Comparison of ENCODE assay signal across 10 mouse cellular contexts in genomic region chrX:58019257-58019953, GRCm38 (mm10). TPM values are rescaled to one million over a fixed set of nuclear protein-coding genes. Genes with fewer than 3 reads are reported as not detected.
DNase-seq lines count a peak whose midpoint lies in the region; ATAC-seq and TF ChIP-seq lines count a peak whose summit lies in the region.
"Had no signal": no experiment of that assay in that cellular context is flagged by ENCODE, and none has a peak within 500 bp of the region (broad histone marks: within the 10 kb centered on the region; RNA-seq: fewer than 3 reads in every experiment).

No protein-coding gene starts in this region.

- H3K27me3 ChIP-seq in heart, embryonic 14.5 days (ENCODE audit: control insufficient read depth, insufficient read depth, low read length): peaks cover 77% of the 10 kb centered on the region
- H3K27me3 ChIP-seq in forebrain, embryonic 11.5 days (ENCODE audit: control insufficient read depth, insufficient read depth, low read length): peaks cover 7% of the 10 kb centered on the region; the same call in 1 of the 2 replicates
- H3K27me3 ChIP-seq in midbrain, embryonic 11.5 days (ENCODE audit: control insufficient read depth, insufficient read depth, low read length): peaks cover 23% of the 10 kb centered on the region

- in situ Hi-C loops in ES-E14 (cut with MboI; ENCODE audit: low sequenced_read_pairs in 2 of 2, unreplicated experiment in 2 of 2): loop anchor here in 1 of 2 experiments (25.0 kb wide), 2 partner anchors 118 to 468 kb away; no protein-coding TSS in a partner anchor

- no peak overlapping the region for H3K27ac ChIP-seq in heart, embryonic 14.5 days (replicated peaks in 1 of 2; ENCODE audit: control insufficient read depth in 1 of 2, insufficient read depth in 1 of 2, low read depth in 2 of 2, low read length in 2 of 2)
- peak overlapping the region; percentile 61 for H3K27ac ChIP-seq in ES-E14 (ENCODE audit: insufficient read depth, low read depth, low read length, poor library complexity, severe bottlenecking)
- peak overlapping the region; percentile 71 for H3K27ac ChIP-seq in forebrain, embryonic 11.5 days (ENCODE audit: low read depth, low read length)
- peak overlapping the region; percentile 67 for H3K27ac ChIP-seq in midbrain, embryonic 11.5 days (ENCODE audit: low read depth, low read length)
- H3K27ac ChIP-seq: liver, embryonic 14.5 days had no signal

- no peak for ATAC-seq in heart, embryonic 14.5 days (ENCODE audit: insufficient number of reproducible peaks, insufficient read depth, low FRiP score, low read depth)
- peak; percentile 76 for ATAC-seq in forebrain, embryonic 11.5 days (replicated peaks; ENCODE audit: low FRiP score)
- ATAC-seq in midbrain, embryonic 11.5 days (ENCODE audit: low FRiP score): peak; percentile 75

- H3K4me3 ChIP-seq in heart, embryonic 14.5 days (ENCODE audit: control insufficient read depth in 1 of 2, insufficient read depth in 1 of 2, low read depth in 1 of 2, low read length in 2 of 2): peak overlapping the region; percentile 11 to 24
- peak overlapping the region; percentile 58 to 65 for H3K4me3 ChIP-seq in ES-E14 (ENCODE audit: insufficient read depth in 1 of 2, low read depth in 1 of 2, low read length in 2 of 2, poor library complexity in 1 of 2, severe bottlenecking in 1 of 2)
- peak overlapping the region; percentile 21 for H3K4me3 ChIP-seq in forebrain, embryonic 11.5 days (ENCODE audit: low read depth, low read length)
- H3K4me3 ChIP-seq in midbrain, embryonic 11.5 days (ENCODE audit: low read depth, low read length): peak overlapping the region; percentile 23

- no peak overlapping the region for H3K9ac ChIP-seq in heart, embryonic 14.5 days (ENCODE audit: low read length)
- peak overlapping the region; percentile 82; the same call in 1 of the 2 replicates for H3K9ac ChIP-seq in ES-E14 (ENCODE audit: insufficient read depth, low read depth, low read length, poor library complexity, severe bottlenecking)
- H3K9ac ChIP-seq in forebrain, embryonic 11.5 days (ENCODE audit: low read length): peak overlapping the region; percentile 54
- peak overlapping the region; percentile 57 for H3K9ac ChIP-seq in midbrain, embryonic 11.5 days (ENCODE audit: low read length)
- H3K9ac ChIP-seq: liver, embryonic 14.5 days had no signal

- WGBS in heart, embryonic 14.5 days: 21% methylated on average over 30 of the region's 33 CpGs
- WGBS in forebrain, embryonic 11.5 days: 14% methylated on average over 31 of the region's 33 CpGs
- WGBS in midbrain, embryonic 11.5 days: 20% methylated on average over 29 of the region's 33 CpGs

- no peaks in the 10 kb centered on the region; a peak in 1 of 4 replicates for H3K4me1 ChIP-seq in heart, embryonic 14.5 days (ENCODE audit: control insufficient read depth in 2 of 2, insufficient read depth in 2 of 2, low read length in 2 of 2)
- H3K4me1 ChIP-seq in ES-E14 (ENCODE audit: control insufficient read depth in 2 of 2, insufficient read depth in 2 of 2, low read length in 2 of 2, poor library complexity in 1 of 2): peaks cover 7 to 16% of the 10 kb centered on the region in 2 experiments
- H3K4me1 ChIP-seq in forebrain, embryonic 11.5 days (replicated peaks; ENCODE audit: control insufficient read depth, insufficient read depth, low read length): no peaks in the 10 kb centered on the region; the same call in 1 of the 2 replicates
- no peaks in the 10 kb centered on the region for H3K4me1 ChIP-seq in midbrain, embryonic 11.5 days (ENCODE audit: control insufficient read depth, insufficient read depth, low read length)

- H3K9me3 ChIP-seq in heart, embryonic 14.5 days (ENCODE audit: control insufficient read depth, low read length): no peaks in the 10 kb centered on the region
- H3K9me3 ChIP-seq in ES-E14 (ENCODE audit: control insufficient read depth, insufficient read depth, low read depth, low read length): no peaks in the 10 kb centered on the region
- no peaks in the 10 kb centered on the region for H3K9me3 ChIP-seq in forebrain, embryonic 11.5 days (ENCODE audit: control insufficient read depth, low read length)
- no peaks in the 10 kb centered on the region for H3K9me3 ChIP-seq in midbrain, embryonic 11.5 days (ENCODE audit: control insufficient read depth, low read length)

- DNase-seq in heart, adult 11 months: no peak
- DNase-seq in ES-E14 (ENCODE audit: low read depth, low spot score): no peak
- peak; percentile 69 for DNase-seq in forebrain, embryonic 11.5 days (ENCODE audit: low spot score)
- peak; percentile 93 for DNase-seq in midbrain, embryonic 11.5 days (ENCODE audit: low spot score, missing footprints)
- no peak for DNase-seq in urinary bladder, postnatal 10 days (ENCODE audit: low spot score)
- no peak for DNase-seq in gastrocnemius, adult 8-10 months (ENCODE audit: low spot score in 2 of 2)
- no peak for DNase-seq in spleen, postnatal 10 days (ENCODE audit: low spot score in 2 of 2)

- H3K4me2 ChIP-seq in heart, embryonic 14.5 days (ENCODE audit: low read length): peak overlapping the region; percentile 50
- peak overlapping the region; percentile 46 for H3K4me2 ChIP-seq in forebrain, embryonic 11.5 days (ENCODE audit: low read depth, low read length, severe bottlenecking)
- peak overlapping the region; percentile 39 for H3K4me2 ChIP-seq in midbrain, embryonic 11.5 days

- H3K36me3 ChIP-seq in heart, embryonic 14.5 days (ENCODE audit: control insufficient read depth, insufficient read depth, low read length): no peaks in the 10 kb centered on the region
- no peaks in the 10 kb centered on the region for H3K36me3 ChIP-seq in ES-E14 (ENCODE audit: control insufficient read depth, insufficient read depth, low read length, poor library complexity, severe bottlenecking)
- H3K36me3 ChIP-seq in forebrain, embryonic 11.5 days (ENCODE audit: control insufficient read depth, insufficient read depth, low read length): no peaks in the 10 kb centered on the region
- no peaks in the 10 kb centered on the region for H3K36me3 ChIP-seq in midbrain, embryonic 11.5 days (ENCODE audit: control insufficient read depth, insufficient read depth, low read length)
- H3K36me3 ChIP-seq: G1E had no signal

TF ChIP-seq in ES-E14, 5 proteins besides CTCF, POLR2A, EP300 and RAD21:
- TF ChIP-seq ZNF384 (IDR thresholded peaks at IDR 0.05; ENCODE audit: low read depth, low read length) (no peak), CHD2 (IDR thresholded peaks at IDR 0.05; ENCODE audit: low read depth, low read length) (no peak), HCFC1 (IDR thresholded peaks at IDR 0.05; ENCODE audit: borderline replicate concordance, insufficient read depth, low read length) (no peak), ZC3H11A (IDR thresholded peaks at IDR 0.05; ENCODE audit: borderline replicate concordance, low read depth, low read length) (no peak), MAFK (IDR thresholded peaks at IDR 0.05; ENCODE audit: insufficient read depth, low read depth, low read length) (no peak)

RNA-seq across cellular contexts. Expression of gene Zic3, which starts 3.1 kb away (rescaled TPM):
- 0.13 TPM in 1 of 2 replicates, not detected in the other for polyA plus RNA-seq in heart, embryonic 14.5 days (2014; fragmentation: Nextera tagmentation; extraction: Ambion mirVana)
- 40.4 and 41.0 TPM in 2 replicates for total RNA-seq in ES-E14 (2012; rRNA removed)
- 32.4 and 36.1 TPM in 2 replicates for polyA plus RNA-seq in forebrain, embryonic 11.5 days (2014; fragmentation: Nextera tagmentation; extraction: Ambion mirVana)
- 28.7 and 29.8 TPM in 2 replicates for polyA plus RNA-seq in midbrain, embryonic 11.5 days (2014; fragmentation: Nextera tagmentation; extraction: Ambion mirVana)
- not detected for total RNA-seq in gastrocnemius, adult 8-10 months (2022)
- polyA plus RNA-seq: G1E had no signal

Comparison
In these comparisons a context has a peak if more than half of its experiments do, and no peak if none do; other contexts are left out.
1. H3K27ac ChIP-seq: peak in ES-E14 (single experiment), forebrain, embryonic 11.5 days (single experiment) and midbrain, embryonic 11.5 days (single experiment); none in heart, embryonic 14.5 days (0 of 2).
2. DNase-seq: peak in forebrain, embryonic 11.5 days (single experiment) and midbrain, embryonic 11.5 days (single experiment); none in heart, adult 11 months (single experiment), ES-E14 (single experiment), urinary bladder, postnatal 10 days (single experiment), gastrocnemius, adult 8-10 months (0 of 2) and spleen, postnatal 10 days (0 of 2).
3. RNA of gene Zic3, which starts 3.1 kb away (polyA plus RNA-seq): 32.4 to 36.1 TPM in forebrain, embryonic 11.5 days and 28.7 to 29.8 TPM in midbrain, embryonic 11.5 days; 0.13 TPM in heart, embryonic 14.5 days; every median in the first group is over 10 times any median in the second.
4. Peak in every context shown above with its lines, with median percentiles within 50 percentile points of each other: H3K4me2 ChIP-seq and H3K4me3 ChIP-seq.